Mouse (Mus musculus) olfactory bulb, adult 2 months (tissue): Measurements from ENCODE around the gene Pwwp2a.

Source experiments
- CTCF ChIP-seq: fragments of 200-500 bp; IDR thresholded peaks from 2 replicates; pipeline ENCODE4 v1.5.1; 2012; ENCODE audit warnings: low read depth, mild to moderate bottlenecking, low read length, moderate library complexity; ENCODE audit not compliant: insufficient read depth
- POLR2A ChIP-seq: fragments of 200-500 bp; IDR thresholded peaks from 2 replicates; pipeline ENCODE4 v1.6.1; 2012; ENCODE audit warnings: mild to moderate bottlenecking, low read depth, low read length, moderate library complexity; ENCODE audit not compliant: insufficient read depth

DNA sequence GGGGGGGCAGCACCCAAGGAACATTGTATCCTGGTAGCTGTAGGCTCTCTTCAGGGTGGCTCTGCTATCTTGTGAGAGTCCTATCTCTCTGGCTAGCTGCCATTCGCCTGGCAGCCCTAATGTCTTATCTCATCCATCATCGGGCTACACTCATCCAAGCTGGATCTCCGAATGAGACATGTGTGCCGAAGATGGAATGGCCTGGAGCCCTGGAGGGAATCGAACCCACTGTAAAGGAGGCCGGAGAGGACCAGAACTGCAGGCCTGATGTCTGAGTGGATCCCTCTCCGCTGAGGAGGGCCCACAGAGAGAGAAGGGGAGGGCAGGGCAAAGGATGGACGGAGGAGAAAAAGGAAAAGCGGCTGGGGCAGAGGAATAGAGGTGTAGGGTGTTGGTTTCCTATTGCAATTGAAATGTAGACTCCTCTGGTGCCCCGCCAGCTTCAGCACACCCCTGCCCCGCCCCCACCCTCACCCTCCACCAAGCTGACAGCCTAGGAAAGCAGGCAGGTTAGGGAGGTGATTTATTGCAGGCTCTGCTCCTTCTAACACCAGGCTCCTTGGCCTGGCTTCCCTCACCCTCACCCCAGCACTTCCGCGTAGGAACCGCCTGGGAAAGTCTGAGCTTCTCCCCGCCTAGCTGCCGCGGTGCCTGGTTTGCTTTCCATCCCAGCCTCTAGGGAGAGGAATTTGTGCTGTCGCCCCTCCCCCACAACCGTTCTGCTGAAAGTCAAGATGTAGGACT, 48.0 kb upstream of the Pwwp2a start:
- TF ChIP-seq POLR2A (no peak), CTCF (no peak)
